Mouse (Mus musculus): ENCODE measurements around the gene Vps8.

GRCm38 (mm10) chr16:21643621-21644041 is 220.7 kb downstream of the Vps8 start:
- TF ChIP-seq CTCF (IDR thresholded peaks at IDR 0.05; ENCODE audit: low read depth) (no peak), EP300 (IDR thresholded peaks at IDR 0.05; ENCODE audit: low read depth) (no peak)
